In the genomic region with DNA sequence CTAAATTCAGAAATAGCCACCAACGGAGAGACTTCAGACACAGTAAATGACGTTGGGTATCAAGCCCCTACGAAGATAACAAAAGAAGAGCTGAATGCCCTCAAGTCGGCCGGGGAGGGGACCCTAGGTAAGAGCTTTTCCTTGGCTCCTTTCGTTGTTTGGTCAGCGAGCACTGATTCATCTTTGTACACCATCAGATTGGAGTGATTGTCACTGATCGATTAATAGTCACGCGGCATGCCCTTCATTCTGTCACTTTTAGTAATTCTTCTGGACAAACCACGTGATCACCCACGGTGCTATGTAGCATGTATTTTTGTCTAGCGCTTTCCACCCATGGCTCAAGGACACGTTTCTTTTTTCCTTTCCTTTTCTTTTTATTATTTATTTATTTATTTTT, we compare ENCODE assay signal across 30 mouse cellular contexts. TPM values are rescaled to one million over a fixed set of nuclear protein-coding genes. Genes with fewer than 3 reads are reported as not detected.
"Had no signal": no experiment of that assay in that cellular context is flagged by ENCODE, and none has a peak within 500 bp of the region (broad histone marks: within the 10 kb centered on the region; RNA-seq: fewer than 3 reads in every experiment).

No protein-coding gene starts in this region.

- H3K4me3 ChIP-seq: embryonic facial prominence, embryonic 10.5 days; embryonic facial prominence, embryonic 12.5 days; embryonic facial prominence, embryonic 13.5 days; embryonic facial prominence, embryonic 15.5 days; erythroblast, embryonic 14.5 days; forebrain, embryonic 10.5 days; forebrain, embryonic 12.5 days; forebrain, embryonic 13.5 days; forebrain, embryonic 15.5 days; gastrocnemius, adult 2 months; heart, adult 2 months had no signal

- H3K4me2 ChIP-seq: embryonic facial prominence, embryonic 12.5 days; embryonic facial prominence, embryonic 13.5 days; embryonic facial prominence, embryonic 15.5 days; forebrain, embryonic 12.5 days; forebrain, embryonic 13.5 days; forebrain, embryonic 15.5 days had no signal

- ATAC-seq: forebrain, embryonic 13.5 days; forebrain, embryonic 14.5 days; forebrain, embryonic 15.5 days; forebrain, embryonic 16.5 days; forebrain, postnatal 0 days had no signal

- H3K9ac ChIP-seq: embryonic facial prominence, embryonic 12.5 days; embryonic facial prominence, embryonic 13.5 days; embryonic facial prominence, embryonic 15.5 days; forebrain, embryonic 12.5 days; forebrain, embryonic 13.5 days; forebrain, embryonic 15.5 days; forebrain, postnatal 0 days had no signal

- H3K27ac ChIP-seq: embryonic facial prominence, embryonic 10.5 days; embryonic facial prominence, embryonic 12.5 days; embryonic facial prominence, embryonic 13.5 days; embryonic facial prominence, embryonic 15.5 days; forebrain, embryonic 10.5 days; forebrain, embryonic 12.5 days; forebrain, embryonic 13.5 days; forebrain, embryonic 15.5 days; gastrocnemius, adult 2 months; heart, adult 2 months had no signal

- H3K9me3 ChIP-seq: embryonic facial prominence, embryonic 10.5 days; embryonic facial prominence, embryonic 12.5 days; embryonic facial prominence, embryonic 13.5 days; embryonic facial prominence, embryonic 15.5 days; forebrain, embryonic 10.5 days; forebrain, embryonic 12.5 days; forebrain, embryonic 13.5 days; forebrain, embryonic 15.5 days had no signal

- H3K4me1 ChIP-seq: embryonic facial prominence, embryonic 12.5 days; embryonic facial prominence, embryonic 13.5 days; embryonic facial prominence, embryonic 15.5 days; forebrain, embryonic 10.5 days; forebrain, embryonic 12.5 days; forebrain, embryonic 13.5 days; forebrain, embryonic 15.5 days had no signal

- DNase-seq: cerebellum, adult 2 months; cerebellum, adult 8-10 months; cerebellum, adult 9-10 months; cerebellum, adult 9-11 months; cerebellum, postnatal 10 days; cerebellum, postnatal 14 days; cerebellum, postnatal 25 days; cerebellum, postnatal 36 days; embryo, embryonic 11 days; forebrain, postnatal 0 days; gastrocnemius, adult 2 months; gastrocnemius, postnatal 10 days; gastrocnemius, postnatal 14 days; gastrocnemius, postnatal 25 days; gastrocnemius, postnatal 36 days; heart, adult 18-20 months had no signal

- H3K27me3 ChIP-seq: embryonic facial prominence, embryonic 12.5 days; embryonic facial prominence, embryonic 13.5 days; embryonic facial prominence, embryonic 15.5 days; forebrain, embryonic 12.5 days; forebrain, embryonic 13.5 days; forebrain, embryonic 15.5 days had no signal

RNA-seq across cellular contexts. Expression of gene Rbm44, which starts 32.7 kb away (rescaled TPM):
- total RNA-seq: gastrocnemius, adult 18-20 months; gastrocnemius, adult 2 months; gastrocnemius, adult 8-10 months; gastrocnemius, postnatal 14 days; gastrocnemius, postnatal 25 days; gastrocnemius, postnatal 36 days; heart, adult 18-20 months; heart, adult 2 months had no signal
- polyA plus RNA-seq: erythroblast, embryonic 14.5 days; heart, adult 2 months had no signal
